Mouse (Mus musculus) stomach, embryonic 16.5 days (tissue): ENCODE measurements around the gene Mbd4. TPM values are rescaled to one million over a fixed set of nuclear protein-coding genes. Genes with fewer than 3 reads are reported as not detected.

Source experiments
- ATAC-seq: fragments of 200-750 bp; cut with Nextera tagmentation; 2 replicates; pipeline ENCODE4 v1.8.0; 2017; ENCODE audit warnings: moderate number of reproducible peaks, moderate TSS enrichment; ENCODE audit not compliant: insufficient read depth, low FRiP score
- H3K27ac ChIP-seq: fragments of 300-500 bp; sonication (generic); 2 replicates; pipeline ENCODE4 v1.5.1; 2014; ENCODE audit warnings: low read length
- H3K27me3 ChIP-seq: fragments of 300-500 bp; sonication (generic); 2 replicates; pipeline ENCODE4 v1.6.1; 2014; ENCODE audit warnings: low read length, control low read depth, mixed read lengths; ENCODE audit not compliant: control insufficient read depth, insufficient read depth
- H3K36me3 ChIP-seq: fragments of 300-500 bp; sonication (generic); 2 replicates; pipeline ENCODE4 v1.6.1; 2014; ENCODE audit warnings: low read length; ENCODE audit not compliant: control insufficient read depth, insufficient read depth
- H3K4me1 ChIP-seq: fragments of 300-500 bp; sonication (generic); 2 replicates; pipeline ENCODE4 v1.6.1; 2014; ENCODE audit warnings: low read length, control low read depth, mixed read lengths; ENCODE audit not compliant: control insufficient read depth, insufficient read depth
- H3K4me2 ChIP-seq: fragments of 300-500 bp; sonication (generic); 2 replicates; pipeline ENCODE4 v1.6.1; 2014; ENCODE audit warnings: low read depth, low read length, mixed read lengths
- H3K4me3 ChIP-seq: fragments of 300-500 bp; sonication (generic); replicated peaks from 2 replicates; pipeline ENCODE4 v1.5.1; 2014; ENCODE audit warnings: mild to moderate bottlenecking, low read length
- H3K9ac ChIP-seq: fragments of 300-500 bp; sonication (generic); 2 replicates; pipeline ENCODE4 v1.6.1; 2014; ENCODE audit warnings: low read length
- H3K9me3 ChIP-seq: fragments of 300-500 bp; sonication (generic); replicated peaks from 2 replicates; pipeline ENCODE4 v1.6.1; 2016; ENCODE audit warnings: low read length, control low read depth; ENCODE audit not compliant: control insufficient read depth
- WGBS: fragments of 180-500 bp; shearing (Covaris S2); extraction: QIAGEN DNeasy Blood & Tissue Kit; methylation state at CpG from one replicate; pipeline ENCODE4 v1.1.7; 2014; 5-methylcytosine and 5-hydroxymethylcytosine counted together
- polyA plus RNA-seq: library from polyadenylated mRNA; unstranded; fragments of >200 nt; fragmentation: Nextera tagmentation; extraction: Ambion mirVana; gene quantifications from 2 replicates; pipeline ENCODE4 v1.2.1, GENCODE M21; 2015

Gene Mbd4
- polyA plus RNA-seq, 1 experiment from 2014 or later: 14.9 TPM

- Histone ChIP-seq H3K4me3 (no peak overlapping the region), H3K27me3 (no peaks in the 10 kb centered on the region), H3K4me1 (no peaks in the 10 kb centered on the region), H3K9ac (no peak overlapping the region), H3K4me2 (no peak overlapping the region), H3K27ac (no peak overlapping the region), H3K36me3 (peaks cover 10% of the 10 kb centered on the region), H3K9me3 (no peaks in the 10 kb centered on the region)
- 86% methylated on average over 10 of the region's 10 CpGs for WGBS
- no peak for ATAC-seq
These were observed 62.2 kb downstream of the Mbd4 start for GRCm38 (mm10) chr6:115791016-115791415.

Other genes starting within 250 kb of the Mbd4 start
- 76.9 and 79.1 TPM in 2 replicates for gene Raf1, start 176.7 kb downstream of the Mbd4 start, polyA plus RNA-seq
- 34.2 and 42.3 TPM in 2 replicates for gene Tmem40, start 91.0 kb downstream of the Mbd4 start, polyA plus RNA-seq
- gene Cand2, start 78.8 kb downstream of the Mbd4 start, polyA plus RNA-seq: 19.6 and 22.6 TPM in 2 replicates
- 1,851 and 2,115 TPM in 2 replicates for gene Rpl32, start 44.6 kb downstream of the Mbd4 start, polyA plus RNA-seq
- gene Efcab12, start 15.0 kb downstream of the Mbd4 start, polyA plus RNA-seq: 0.60 and 0.65 TPM in 2 replicates
- 21.0 and 21.1 TPM in 2 replicates for gene Ift122, start 99 bp upstream of the Mbd4 start, polyA plus RNA-seq
- gene Rho, start 78.4 kb upstream of the Mbd4 start, polyA plus RNA-seq: 0.09 TPM in 2 replicates
- not detected in 2 replicates for gene H1foo, start 91.6 kb upstream of the Mbd4 start, polyA plus RNA-seq
- 27.7 and 28.5 TPM in 2 replicates for gene Plxnd1, start 141.6 kb upstream of the Mbd4 start, polyA plus RNA-seq